Mouse (Mus musculus): Measurements from ENCODE around the gene Abcd2.

Gene Abcd2

DNA sequence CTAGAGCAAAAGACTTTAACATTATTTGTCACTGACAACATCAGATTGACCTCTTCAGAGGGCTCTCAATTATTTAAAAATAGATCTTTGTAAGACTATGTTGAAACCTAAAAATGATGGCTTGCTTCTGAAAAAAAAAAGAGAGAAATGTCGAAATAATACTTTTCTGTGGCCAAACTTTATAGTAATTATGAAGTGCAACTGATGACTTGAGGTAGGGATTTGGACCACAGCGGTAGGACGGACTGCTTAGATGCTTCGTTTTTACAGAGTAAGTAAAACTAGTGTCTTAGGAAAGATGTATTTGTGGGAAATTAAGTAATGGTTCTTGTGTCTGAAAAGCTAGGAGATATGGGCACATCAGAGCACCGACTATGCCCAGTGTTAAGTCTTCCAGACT, 30.4 kb downstream of the Abcd2 start:
- no peak for DNase-seq (ENCODE audit: low read depth)

DNA sequence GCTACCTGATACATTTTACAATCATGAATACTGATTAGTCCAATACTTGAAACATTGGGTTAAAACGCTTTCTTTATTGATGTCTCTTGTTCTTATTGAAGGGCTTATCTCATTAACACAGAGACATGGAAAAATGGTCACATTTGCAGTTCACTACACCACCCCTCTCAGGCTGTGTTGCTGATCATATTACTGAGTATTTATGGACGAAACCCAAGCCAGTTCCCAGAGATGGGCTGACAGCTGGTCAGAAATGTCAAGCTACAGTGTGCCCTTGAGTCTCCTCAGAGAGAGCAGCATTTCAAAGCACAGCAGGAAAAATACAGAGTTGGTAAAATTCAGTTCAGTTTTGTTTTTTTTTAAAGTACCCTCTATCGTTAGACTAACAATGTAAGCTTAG, 38.3 kb downstream of the Abcd2 start:
- DNase-seq (ENCODE audit: low read depth): no peak

DNA sequence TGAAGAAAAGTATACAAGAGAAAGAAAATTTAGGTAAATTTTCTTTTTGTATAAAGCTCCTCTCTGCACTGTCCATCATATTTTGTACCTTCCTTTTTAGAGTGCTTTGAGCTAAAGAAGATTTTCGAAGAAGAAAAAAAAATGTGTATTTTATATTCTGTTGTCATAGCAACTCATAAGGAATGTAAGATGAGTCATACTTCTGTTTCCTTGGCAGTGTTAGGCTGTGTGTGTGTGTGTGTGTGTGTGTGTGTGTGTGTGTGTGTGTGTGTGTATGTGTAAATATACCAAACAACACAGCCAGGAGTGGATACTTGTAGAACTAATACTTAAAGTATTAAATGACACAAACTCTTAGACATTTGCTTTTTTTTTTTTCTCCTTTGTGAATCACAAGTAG, 39.0 kb downstream of the Abcd2 start:
- DNase-seq (ENCODE audit: low read depth): no peak

DNA sequence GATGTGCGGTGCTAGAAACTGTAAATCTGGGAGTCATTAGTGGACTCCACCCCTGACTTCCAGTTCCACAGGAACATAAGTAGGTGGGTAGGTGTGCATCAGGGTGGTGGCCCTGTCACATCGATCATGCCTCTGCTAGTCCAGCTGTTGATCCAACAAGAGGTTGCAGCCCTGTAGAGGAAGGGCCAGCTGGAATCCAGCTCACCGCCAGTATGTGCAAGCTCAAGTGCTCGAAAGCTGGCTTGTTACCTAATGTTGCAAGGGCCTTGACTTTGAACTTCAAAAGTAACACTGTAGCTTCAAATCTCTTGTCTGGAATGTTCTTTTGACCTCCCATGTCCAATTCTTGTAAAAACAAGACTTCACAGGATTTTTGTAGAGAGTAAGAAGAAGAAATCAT, 67.0 kb downstream of the Abcd2 start:
- DNase-seq (ENCODE audit: low read depth): no peak

DNA sequence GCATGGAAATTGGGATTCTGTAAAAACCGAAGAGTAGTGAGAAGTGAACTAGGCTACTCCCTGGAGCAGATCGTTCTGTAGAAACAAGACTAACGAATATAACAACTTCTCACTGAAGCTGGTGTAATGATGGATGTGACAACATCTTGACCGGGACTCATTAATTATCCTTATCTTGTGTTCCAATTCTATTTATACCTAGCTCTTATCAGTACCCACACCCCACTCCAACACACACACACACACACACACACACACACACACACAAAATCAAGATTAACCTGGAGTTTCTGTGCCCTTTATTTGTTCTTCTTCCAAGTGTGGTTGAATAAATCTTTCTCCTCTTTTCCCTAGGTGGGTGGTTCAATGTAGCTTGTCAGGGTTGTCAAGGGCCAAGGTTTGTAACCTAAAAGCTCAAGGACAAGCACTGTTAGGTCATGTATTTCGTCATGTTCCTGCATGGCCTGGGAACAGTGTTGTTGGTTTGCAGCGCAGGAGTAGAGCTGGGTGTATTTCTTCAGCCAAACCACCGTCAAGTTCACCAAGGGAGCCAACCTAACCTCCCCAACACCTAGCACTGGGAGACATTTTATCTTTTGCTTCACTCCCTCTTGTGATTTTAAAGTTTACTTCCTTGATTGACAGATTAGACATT, 78.9 kb downstream of the Abcd2 start:
- DNase-seq (ENCODE audit: low read depth): no peak

DNA sequence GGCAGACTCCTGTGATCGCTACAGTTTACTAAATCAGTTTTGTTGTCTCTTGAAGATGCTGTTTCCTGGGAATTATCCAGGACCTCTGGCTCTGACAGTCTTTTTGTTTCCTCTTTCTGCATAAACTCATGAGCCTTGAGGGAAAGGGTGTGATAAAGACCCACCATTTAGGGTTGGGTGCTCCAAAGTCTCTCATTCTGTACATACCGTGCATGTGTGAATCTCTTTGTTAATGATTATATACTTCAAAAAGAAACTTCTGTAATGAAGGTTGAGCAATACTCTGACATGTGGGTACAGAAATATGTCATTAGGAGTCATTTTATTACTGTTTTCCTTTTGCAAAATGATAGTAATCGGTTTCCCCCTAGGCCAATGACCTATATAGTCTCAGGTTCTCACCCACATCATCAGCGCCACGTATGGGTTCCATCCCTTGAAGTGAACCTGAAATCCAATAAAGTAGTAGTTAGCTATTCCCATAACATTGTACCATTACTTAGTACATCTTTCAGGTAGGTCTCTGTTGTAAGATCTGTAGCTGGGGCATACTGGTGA, 83.4 kb downstream of the Abcd2 start:
- no peak for DNase-seq (ENCODE audit: low read depth)

DNA sequence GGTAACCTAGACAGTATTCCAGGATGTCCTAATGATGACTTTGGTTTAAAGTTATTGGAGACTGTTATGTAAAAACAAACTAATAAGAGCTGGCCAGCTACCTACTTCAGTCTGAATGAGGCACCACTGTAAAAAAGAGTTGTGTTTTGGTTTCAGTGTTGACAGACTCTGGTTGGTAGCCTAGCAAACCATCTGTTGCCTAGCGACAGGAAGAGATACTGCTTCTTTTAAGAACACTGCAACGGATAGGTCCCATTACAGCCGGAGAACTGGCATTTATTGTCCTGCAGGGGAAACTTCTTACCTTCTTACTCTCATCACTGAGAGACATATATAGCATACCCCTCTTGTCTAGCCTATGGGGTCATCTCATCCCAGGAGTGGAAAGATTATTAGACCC, 86.7 kb downstream of the Abcd2 start:
- no peak for DNase-seq (ENCODE audit: low read depth)

DNA sequence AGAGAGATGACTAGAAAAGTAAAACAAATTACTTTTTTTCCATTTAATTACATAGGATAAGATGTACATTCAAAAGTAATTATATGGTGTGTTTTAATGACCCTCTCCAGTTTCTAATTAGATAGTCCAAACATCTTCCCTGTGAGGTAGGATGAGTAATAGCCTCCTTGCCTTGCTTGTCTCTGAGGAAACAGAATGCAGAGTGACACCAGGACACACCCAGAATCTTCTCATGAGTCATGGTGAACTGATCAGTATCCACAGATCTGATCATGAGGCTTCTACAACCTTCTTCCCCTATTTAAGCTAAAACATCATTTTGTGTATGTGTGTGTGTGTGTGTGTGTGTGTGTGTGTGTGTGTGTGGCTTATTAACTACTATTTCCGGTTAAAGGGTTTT, 87.3 kb downstream of the Abcd2 start:
- no peak for DNase-seq (ENCODE audit: low read depth)

DNA sequence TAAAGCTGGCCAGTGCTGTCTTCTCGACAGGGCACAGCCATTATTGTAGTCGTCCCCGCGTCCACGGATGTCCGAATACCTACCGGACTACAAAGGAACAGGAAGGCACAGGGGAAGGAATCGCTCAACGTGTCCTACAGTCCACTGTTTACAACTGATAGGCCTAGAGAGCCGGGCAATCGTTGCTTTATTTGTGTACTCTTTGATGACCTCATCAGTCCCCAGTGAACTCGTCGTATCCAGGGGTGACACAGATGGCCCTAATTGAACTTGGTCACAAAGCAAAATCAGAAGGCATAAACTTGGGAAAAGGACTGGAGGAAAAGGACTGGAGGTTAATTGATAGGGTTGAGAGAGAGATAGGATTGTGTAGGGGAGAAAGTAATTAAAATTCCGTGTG, 87.8 kb downstream of the Abcd2 start:
- DNase-seq (ENCODE audit: low read depth): no peak

DNA sequence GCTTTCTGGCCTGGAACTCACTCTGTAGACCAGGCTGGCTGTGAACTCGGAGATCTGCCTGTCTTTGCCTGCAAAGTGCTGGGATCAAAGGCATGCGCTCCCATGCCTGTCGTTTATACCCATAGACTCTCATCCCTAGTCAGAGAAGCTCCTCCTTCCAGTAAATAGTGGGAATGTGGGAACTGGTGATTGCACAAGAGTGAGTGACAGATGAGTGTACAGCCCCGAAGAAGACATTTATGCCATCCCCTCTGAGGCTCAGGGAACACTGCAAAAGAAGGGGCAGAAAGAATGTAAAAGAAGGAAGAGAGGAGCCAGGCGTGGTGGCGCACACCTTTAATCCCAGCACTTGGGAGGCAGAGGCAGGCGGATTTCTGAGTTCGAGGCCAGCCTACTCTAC, 88.3 kb downstream of the Abcd2 start:
- no peak for DNase-seq (ENCODE audit: low read depth)

DNA sequence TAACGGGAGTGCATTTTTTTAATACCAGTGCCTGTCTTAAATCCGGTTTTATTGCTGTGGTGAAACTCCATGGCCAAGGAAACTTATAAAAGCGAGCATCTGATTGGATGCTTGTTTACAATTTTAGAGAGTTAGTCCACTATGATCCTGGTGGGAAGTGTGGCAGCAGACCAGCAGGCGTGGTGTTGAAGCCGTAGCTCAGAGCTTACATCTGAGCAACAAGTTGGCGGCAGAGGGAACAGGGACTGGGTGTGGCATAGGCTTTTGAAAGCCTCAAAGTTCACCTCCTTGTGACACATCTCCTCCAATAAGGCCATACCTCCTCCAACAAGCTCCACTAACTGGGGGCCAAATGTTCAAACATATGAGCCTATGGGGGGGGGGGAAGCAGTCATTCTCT, 95.0 kb downstream of the Abcd2 start:
- DNase-seq (ENCODE audit: low read depth): no peak

Data from naive thymus-derived CD4-positive, alpha-beta T cell, adult 2 months (primary cell).